8 mouse cellular contexts compared by ENCODE assay signal in the genomic region with DNA sequence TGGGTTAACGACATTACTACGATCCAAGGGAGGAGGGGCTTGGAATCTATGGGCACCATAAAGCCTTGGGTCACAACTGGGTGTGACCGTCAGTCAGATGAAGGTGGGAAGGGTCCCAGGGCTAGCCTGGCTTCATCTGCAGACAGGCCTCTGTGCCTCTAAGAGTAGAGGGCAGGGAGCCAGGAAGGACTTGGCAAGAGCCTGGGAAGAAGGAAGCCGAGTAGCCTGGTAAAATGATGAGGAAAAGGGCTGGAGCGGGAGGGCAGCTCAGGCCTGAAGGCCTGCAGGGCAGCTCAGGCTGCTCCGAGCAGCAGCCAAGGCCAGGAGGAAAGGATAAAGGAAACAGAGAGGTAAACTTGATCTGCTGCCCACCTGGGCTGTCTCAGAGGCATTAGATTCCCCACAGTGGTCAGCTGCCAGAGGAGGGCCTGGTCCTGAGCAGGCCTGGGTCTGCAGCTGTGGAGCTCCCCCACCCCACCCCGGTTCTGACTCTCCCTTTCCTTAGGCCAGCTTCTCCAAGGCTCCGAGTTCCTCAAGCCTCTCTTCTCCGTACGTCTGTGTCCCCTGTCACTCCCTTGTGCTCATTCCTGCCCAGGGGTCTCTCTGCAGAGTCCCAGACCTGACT. TPM values are rescaled to one million over a fixed set of nuclear protein-coding genes. Genes with fewer than 3 reads are reported as not detected.
DNase-seq lines count a peak whose midpoint lies in the region; ATAC-seq lines count a peak whose summit lies in the region.

No protein-coding gene starts in this region.

- H3K9me3 ChIP-seq in heart, embryonic 16.5 days (replicated peaks; ENCODE audit: control insufficient read depth, low read length) = no peaks in the 10 kb centered on the region
- H3K9me3 ChIP-seq in limb, embryonic 15.5 days = no peaks in the 10 kb centered on the region

- ATAC-seq in heart, embryonic 16.5 days (replicated peaks; ENCODE audit: extremely low read depth, insufficient read depth, low FRiP score) = peak; percentile 47; the same call in 1 of the 2 replicates
- ATAC-seq in limb, embryonic 15.5 days (ENCODE audit: insufficient number of reproducible peaks, low FRiP score, low TSS enrichment, low read depth) = peak; percentile 84
- ATAC-seq in erythroid progenitor cell, adult 5-6 weeks (replicated peaks; ENCODE audit: low FRiP score, poor library complexity, severe bottlenecking) = no peak

- H3K36me3 ChIP-seq in heart, embryonic 16.5 days (ENCODE audit: control insufficient read depth, insufficient read depth) = no peaks in the 10 kb centered on the region
- H3K36me3 ChIP-seq in limb, embryonic 15.5 days = no peaks in the 10 kb centered on the region

- H3K27ac ChIP-seq in heart, embryonic 16.5 days (ENCODE audit: low read length) = peak overlapping the region; percentile 25; the same call in 1 of the 2 replicates
- peak overlapping the region; percentile 91 for H3K27ac ChIP-seq in limb, embryonic 15.5 days

- H3K27me3 ChIP-seq in heart, embryonic 16.5 days (ENCODE audit: control insufficient read depth, insufficient read depth, low read length) = no peaks in the 10 kb centered on the region
- no peaks in the 10 kb centered on the region for H3K27me3 ChIP-seq in limb, embryonic 15.5 days

- peak; percentile 33 for DNase-seq in adrenal gland, adult 2 months
- no peak for DNase-seq in adrenal gland, adult 8-10 months
- peak; percentile 44 for DNase-seq in right cerebral cortex, postnatal 14 days
- DNase-seq in right cerebral cortex, postnatal 25 days = no peak
- no peak for DNase-seq in layer of hippocampus, adult 8-10 months (ENCODE audit: low spot score in 2 of 2)

- H3K9ac ChIP-seq in heart, embryonic 16.5 days (ENCODE audit: low read length) = no peak overlapping the region; the same call in 1 of the 2 replicates
- H3K9ac ChIP-seq in limb, embryonic 15.5 days = 0 out of 2 replicates have a peak overlapping the region, but pooled peaks have one; percentile 14

- no peak overlapping the region for H3K4me3 ChIP-seq in heart, embryonic 16.5 days (ENCODE audit: low read length)
- H3K4me3 ChIP-seq in limb, embryonic 15.5 days = no peak overlapping the region

- no peak overlapping the region for H3K4me2 ChIP-seq in heart, embryonic 16.5 days (ENCODE audit: low read depth, low read length)
- H3K4me2 ChIP-seq in limb, embryonic 15.5 days = no peak overlapping the region

- 49% methylated on average over 10 of the region's 10 CpGs for WGBS in heart, embryonic 16.5 days
- 30% methylated on average over 10 of the region's 10 CpGs for WGBS in limb, embryonic 15.5 days

- H3K4me1 ChIP-seq in heart, embryonic 16.5 days (ENCODE audit: control insufficient read depth, insufficient read depth, low read length) = peaks cover 11% of the 10 kb centered on the region
- H3K4me1 ChIP-seq in limb, embryonic 15.5 days = peaks cover 30% of the 10 kb centered on the region

RNA-seq across cellular contexts. Expression of a gene that starts 27.5 kb away (rescaled TPM):
- under 1 TPM; 0.32 to 0.73 TPM for total RNA-seq in adrenal gland, adult 2 months (2021)
- 0.47 and 0.86 TPM in 2 replicates for polyA plus RNA-seq in adrenal gland, adult 2 months (2012; rRNA removed)
- 1 to 10 TPM in 1 of 4 experiments, under 1 TPM in 3; 0.20 to 1.1 (median 0.57) TPM for total RNA-seq in adrenal gland, adult 8-10 months (2022)
- 0.87 and 1.2 TPM in 2 replicates for polyA plus RNA-seq in heart, embryonic 16.5 days (2015; fragmentation: Nextera tagmentation; extraction: Ambion mirVana)
- 0.31 and 0.36 TPM in 2 replicates for polyA plus RNA-seq in limb, embryonic 15.5 days (2015; fragmentation: Nextera tagmentation; extraction: Ambion mirVana)
- 1 to 10 TPM; 2.8 to 6.0 (median 4.7) TPM for total RNA-seq in layer of hippocampus, adult 8-10 months (2022)
- total RNA-seq in erythroid progenitor cell, adult 5-6 weeks (2015; ENCODE audit: low replicate concordance) = not detected in 2 replicates
- not detected in 2 replicates for total RNA-seq in erythroid progenitor cell, adult 5-6 weeks (2017; ENCODE audit: low replicate concordance)

RNA-seq across cellular contexts. Expression of a gene that starts 44.9 kb away (rescaled TPM):
- 10 to 100 TPM; 57.0 to 61.7 TPM for total RNA-seq in adrenal gland, adult 2 months (2021)
- 1.5 TPM in 2 replicates for polyA plus RNA-seq in adrenal gland, adult 2 months (2012; rRNA removed)
- total RNA-seq in adrenal gland, adult 8-10 months (2022) = 10 to 100 TPM; 53.5 to 66.6 (median 62.6) TPM
- polyA plus RNA-seq in heart, embryonic 16.5 days (2015; fragmentation: Nextera tagmentation; extraction: Ambion mirVana) = 21.9 and 24.9 TPM in 2 replicates
- 26.2 and 30.8 TPM in 2 replicates for polyA plus RNA-seq in limb, embryonic 15.5 days (2015; fragmentation: Nextera tagmentation; extraction: Ambion mirVana)
- 100 to 1,000 TPM; 154 to 203 (median 181) TPM for total RNA-seq in layer of hippocampus, adult 8-10 months (2022)
- 27.2 and 33.2 TPM in 2 replicates for total RNA-seq in erythroid progenitor cell, adult 5-6 weeks (2015; ENCODE audit: low replicate concordance)
- total RNA-seq in erythroid progenitor cell, adult 5-6 weeks (2017; ENCODE audit: low replicate concordance) = 17.4 and 30.9 TPM in 2 replicates

Comparison
In these comparisons a context has a peak if more than half of its experiments do, and no peak if none do; other contexts are left out.
1. DNase-seq: peak in adrenal gland, adult 2 months (single experiment) and right cerebral cortex, postnatal 14 days (single experiment); none in adrenal gland, adult 8-10 months (single experiment), right cerebral cortex, postnatal 25 days (single experiment) and layer of hippocampus, adult 8-10 months (0 of 2).